Mouse (Mus musculus): Measurements from ENCODE around the gene Cmss1.

- TF ChIP-seq CTCF (IDR thresholded peaks at IDR 0.05; ENCODE audit: low read depth, low read length) (no peak), POLR2A (IDR thresholded peaks at IDR 0.05; ENCODE audit: extremely low read depth, insufficient read depth, low read length) (no peak)
These were observed 314.4 kb downstream of the Cmss1 start for GRCm38 (mm10) chr16:57292296-57292695.
